Mouse (Mus musculus): ENCODE measurements around the gene Wnt5b.

The Wnt5b gene

GRCm38 (mm10) chr6:119389089-119389488 is 155.1 kb downstream of the Wnt5b start:
- in situ Hi-C loops (cut with MboI, MseI) = loop anchor here (10.0 kb wide), 1 partner anchor 1484 kb away; the partner anchor contains the start of gene Hnrnpf

GRCm38 (mm10) chr6:119388650-119389012 is 155.5 kb downstream of the Wnt5b start:
- in situ Hi-C loops (cut with MboI, MseI) = loop anchor here (10.0 kb wide), 1 partner anchor 1484 kb away; the partner anchor contains the start of gene Hnrnpf

- in situ Hi-C loops (cut with MboI, MseI) = loop anchor here (10.0 kb wide), 1 partner anchor 1483 kb away; the partner anchor contains the start of gene Hnrnpf
These were observed 156.1 kb downstream of the Wnt5b start for GRCm38 (mm10) chr6:119387801-119388649.

DNA sequence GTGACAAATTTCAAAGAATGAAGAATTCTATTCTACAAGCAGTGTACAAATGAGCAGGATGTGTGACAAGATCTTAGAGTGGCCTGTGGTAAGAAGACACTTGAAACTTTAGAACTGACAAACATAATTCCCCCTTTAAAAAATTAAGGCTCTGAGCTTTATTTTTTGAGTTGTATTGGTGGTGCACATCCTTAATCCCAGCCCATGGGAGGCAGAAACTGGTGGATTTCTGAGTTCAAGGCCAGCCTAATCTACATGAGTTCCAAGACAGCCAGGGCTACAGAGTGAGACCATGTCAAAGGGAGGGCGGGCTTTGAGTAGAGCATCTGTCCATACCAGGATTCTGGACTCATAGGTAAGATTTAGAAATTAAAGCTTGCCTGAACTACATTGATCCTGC is 157.3 kb downstream of the Wnt5b start:
- in situ Hi-C loops (cut with MboI, MseI) = loop anchor here (10.0 kb wide), 1 partner anchor 1482 kb away; the partner anchor contains the start of gene Hnrnpf

GRCm38 (mm10) chr6:119386421-119386820 is 157.7 kb downstream of the Wnt5b start:
- in situ Hi-C loops (cut with MboI, MseI) = loop anchor here (10.0 kb wide), 1 partner anchor 1482 kb away; the partner anchor contains the start of gene Hnrnpf

- in situ Hi-C loops (cut with MboI, MseI) = loop anchor here (10.0 kb wide), 1 partner anchor 1481 kb away; the partner anchor contains the start of gene Hnrnpf
These were observed 158.5 kb downstream of the Wnt5b start for GRCm38 (mm10) chr6:119385668-119386067.

All from T-helper 1 cell (primary cell).